Mouse (Mus musculus) spleen, postnatal 14 days (tissue): ENCODE data around the gene Pnpla7.
"Not testable (repeated sequence)": the region's sequence is repeated elsewhere in the genome, so short reads cannot be mapped to it uniquely, and the experiment has no call there.

Experiments used
- DNase-seq, 2 experiments: peaks; one replicate each; pipeline ENCODE4 v3.0.0; 2021 to 2022; ENCODE audit warnings: low spot score in 2 of 2

Gene Pnpla7

DNA sequence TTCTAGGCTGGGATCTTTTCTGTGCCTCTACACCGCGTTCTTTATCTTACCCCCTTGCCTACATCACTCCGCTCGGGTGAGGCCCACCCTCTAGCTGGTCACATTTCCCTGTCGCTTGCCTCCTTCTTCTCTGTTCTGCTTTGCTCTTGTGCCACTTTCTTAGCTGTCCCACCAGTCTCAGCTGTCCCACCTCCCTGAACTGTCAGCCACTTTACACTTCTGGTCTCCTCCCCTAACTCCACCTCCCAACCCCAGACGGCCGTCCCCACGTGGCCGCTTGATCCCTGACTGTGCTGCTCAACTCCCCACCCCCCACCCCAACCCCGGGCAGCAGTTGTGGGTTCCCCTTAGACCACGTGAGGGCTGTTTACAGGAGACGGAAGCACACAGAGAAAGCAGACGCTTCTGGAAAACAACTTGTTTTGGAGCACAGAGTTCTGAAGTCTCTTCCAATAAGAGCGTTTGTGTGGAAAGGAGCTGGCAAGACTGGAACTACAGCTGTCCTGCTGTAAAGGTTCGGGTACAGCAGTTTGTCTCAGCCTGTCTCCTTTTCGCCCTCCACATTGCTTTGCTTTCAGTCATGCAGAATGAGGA, at the start of gene Pnpla7:
Gene Pnpla7, plus strand, starts transcription at position 330 of the 594 bp plus-strand sequence.
- peak; percentile 65 to 68 for DNase-seq

DNA sequence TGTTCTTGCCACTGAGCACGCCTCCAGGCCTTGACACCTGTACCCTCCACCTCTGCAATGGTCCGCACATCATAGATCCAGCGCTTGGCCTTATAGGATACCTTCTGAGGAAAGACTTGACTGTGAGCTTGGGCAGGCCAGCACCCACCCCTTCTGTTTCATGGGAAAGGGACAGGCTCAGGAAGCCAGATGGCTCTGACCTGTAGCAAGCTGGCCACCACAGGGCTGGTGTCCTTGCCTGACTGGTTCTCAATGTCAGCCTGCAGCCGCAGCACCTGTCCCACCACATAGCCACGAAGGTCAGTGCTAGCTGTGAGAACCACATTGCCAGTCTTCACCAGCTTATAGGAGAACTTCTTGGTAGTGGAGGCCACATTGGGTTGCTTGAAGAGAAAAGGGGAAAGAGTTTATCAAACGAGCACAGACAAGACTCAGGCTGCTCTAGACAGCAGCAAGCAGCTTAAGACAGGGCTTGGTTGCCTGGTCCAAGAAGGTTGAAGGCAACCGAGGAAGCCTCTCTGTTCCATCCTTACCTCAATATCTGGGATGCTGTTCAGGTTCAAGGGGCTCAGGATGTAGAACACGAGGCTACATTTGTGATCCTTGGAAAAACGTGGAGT, 49.4 kb upstream of the Pnpla7 start:
- no peak for DNase-seq

- no peak for DNase-seq
Measured at GRCm38 (mm10) chr2:24926965-24927358, 48.9 kb upstream of the Pnpla7 start.

GRCm38 (mm10) chr2:24927810-24928479, 47.9 kb upstream of the Pnpla7 start:
- no peak for DNase-seq

DNA sequence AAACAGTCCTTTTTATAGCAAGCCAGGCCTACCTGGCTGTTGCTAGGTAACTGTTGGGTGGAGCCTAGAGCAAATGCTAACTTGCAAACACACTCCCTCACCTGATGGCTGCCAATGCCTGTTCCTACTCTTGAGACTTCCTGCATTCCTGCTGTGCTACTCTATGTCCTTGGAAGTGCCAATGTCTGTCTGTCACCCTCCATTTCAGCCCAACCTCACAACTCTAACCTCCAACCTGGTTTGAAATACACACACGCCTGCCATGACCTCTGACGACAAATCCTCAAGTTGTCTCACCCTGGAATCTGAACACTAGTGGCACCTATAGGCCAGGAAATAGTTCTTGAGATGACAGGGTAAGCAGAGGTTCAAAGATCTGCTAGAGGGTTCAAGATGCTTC, 46.7 kb upstream of the Pnpla7 start:
- no peak for DNase-seq

DNA sequence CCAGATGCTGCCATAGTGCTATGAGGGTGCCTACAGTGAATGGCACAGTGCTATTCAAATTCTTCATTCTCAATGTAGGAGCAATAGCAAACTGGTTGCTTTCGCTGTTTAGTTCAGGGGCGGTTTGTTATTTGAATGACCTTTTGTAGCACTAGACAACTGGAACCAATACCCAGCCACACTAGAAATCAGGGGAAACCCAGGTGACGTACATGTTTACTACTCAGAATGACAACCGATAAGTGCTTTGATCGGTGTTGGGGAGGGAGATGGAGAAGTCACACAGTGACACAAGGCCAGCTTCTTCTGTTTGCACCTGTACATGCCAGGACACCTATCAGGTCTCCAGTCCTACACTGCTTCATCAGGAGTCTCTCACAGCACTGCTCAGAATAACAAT, 46.2 kb upstream of the Pnpla7 start:
- no peak for DNase-seq

DNA sequence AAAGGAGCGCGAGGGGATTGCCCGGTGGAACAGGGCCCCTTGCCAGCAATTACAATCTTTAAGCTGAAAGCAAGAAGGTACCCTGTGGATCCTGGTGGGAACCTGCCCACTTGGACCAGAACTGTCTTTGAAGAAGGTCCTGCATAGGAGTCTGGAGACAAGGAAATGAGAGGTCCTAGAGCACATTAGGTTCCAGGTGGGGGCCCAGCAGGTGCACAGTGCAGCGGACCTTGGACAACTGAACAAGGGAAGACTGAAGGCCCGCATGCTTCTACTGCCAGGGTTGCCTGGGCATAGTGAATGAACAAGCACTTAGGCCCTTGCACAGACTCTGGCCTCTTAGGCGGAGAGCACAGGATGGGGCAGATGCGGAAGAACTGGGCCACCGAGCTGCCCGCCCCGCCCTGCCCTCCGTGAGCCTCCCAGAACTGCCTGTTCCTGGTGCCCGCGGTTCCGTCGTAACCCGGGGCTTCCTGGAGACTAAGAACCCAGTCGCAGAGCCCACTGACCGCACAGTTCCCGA, 41.3 kb upstream of the Pnpla7 start:
- DNase-seq, result peak in 1 of 2 experiments; percentile 12

DNA sequence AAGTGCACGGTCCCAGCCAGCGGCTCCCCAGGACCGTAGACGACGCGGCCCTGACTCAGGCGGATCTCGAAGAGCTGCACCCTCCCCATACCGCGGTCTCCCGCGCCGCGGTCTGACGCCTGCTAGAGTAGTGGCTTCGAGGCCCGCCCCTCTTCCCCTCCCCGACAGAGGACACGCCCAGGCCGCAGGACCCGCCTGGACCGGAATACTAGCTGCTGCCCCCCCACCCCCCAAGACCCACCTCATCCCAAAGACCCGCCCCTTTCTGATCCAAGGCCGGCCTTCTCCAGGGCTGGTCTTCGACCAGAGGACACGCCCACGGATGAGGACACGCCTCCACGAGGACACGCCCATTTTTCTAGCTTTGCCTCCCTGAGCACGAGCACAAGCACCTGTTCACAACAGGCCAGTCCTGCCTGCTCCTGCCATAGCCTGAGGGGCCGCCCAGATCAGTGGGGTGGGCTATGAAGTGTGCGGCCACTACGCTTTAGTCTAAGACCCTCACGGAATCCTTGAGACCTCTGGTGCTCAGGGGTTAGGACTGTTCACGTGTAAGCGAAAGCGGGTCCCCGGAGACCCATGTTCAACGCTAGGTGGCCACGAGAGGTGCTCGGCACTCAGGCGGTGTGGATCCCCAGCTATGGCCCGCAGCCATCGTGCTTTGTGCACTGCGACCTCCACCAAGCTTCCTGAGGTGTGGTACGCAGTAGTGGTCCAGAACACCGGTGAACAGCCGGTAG, 40.6 kb upstream of the Pnpla7 start, which contains the start of gene Arrdc1:
Gene Arrdc1, minus strand, starts transcription at position 196 of the 740 bp plus-strand sequence.
- peak; percentile 92 for DNase-seq

DNA sequence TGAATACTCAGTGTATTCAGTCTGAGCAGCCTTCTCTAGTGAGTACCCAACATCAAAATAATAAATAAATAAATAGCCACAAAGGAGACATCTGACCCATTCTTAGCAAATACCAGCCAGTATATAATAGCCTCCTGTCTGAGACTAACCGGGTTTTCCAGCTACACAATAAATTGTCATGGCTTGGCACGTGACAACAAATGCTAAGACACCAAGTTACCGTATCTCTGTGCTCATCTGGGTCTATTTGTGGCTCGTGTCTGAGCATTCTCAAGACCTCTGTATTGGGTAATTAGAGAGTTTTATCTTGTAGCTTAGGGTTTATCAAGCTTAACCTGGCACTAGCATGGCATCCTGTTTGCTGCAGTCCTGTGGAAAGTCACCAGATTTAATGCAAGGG, 33.7 kb upstream of the Pnpla7 start:
- DNase-seq, result no peak

DNA sequence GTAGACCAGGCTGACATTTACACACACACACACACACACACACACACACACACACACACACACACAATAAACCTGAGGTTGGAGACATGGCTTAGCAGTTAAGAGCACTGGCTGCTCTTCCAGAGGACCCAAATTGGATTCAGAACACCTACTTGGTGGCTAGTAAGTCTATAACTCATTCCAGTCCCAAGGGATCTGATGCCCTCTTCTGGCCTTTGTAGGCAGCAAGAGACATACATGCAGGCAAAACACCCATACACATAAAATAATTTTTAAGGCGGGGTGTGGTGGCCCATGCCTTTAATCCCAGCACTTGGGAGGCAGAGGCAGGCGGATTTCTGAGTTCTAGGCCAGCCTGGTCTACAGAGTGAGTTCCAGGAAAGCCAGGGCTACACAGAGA, 31.5 kb upstream of the Pnpla7 start:
- not testable (repeated sequence) for DNase-seq

DNA sequence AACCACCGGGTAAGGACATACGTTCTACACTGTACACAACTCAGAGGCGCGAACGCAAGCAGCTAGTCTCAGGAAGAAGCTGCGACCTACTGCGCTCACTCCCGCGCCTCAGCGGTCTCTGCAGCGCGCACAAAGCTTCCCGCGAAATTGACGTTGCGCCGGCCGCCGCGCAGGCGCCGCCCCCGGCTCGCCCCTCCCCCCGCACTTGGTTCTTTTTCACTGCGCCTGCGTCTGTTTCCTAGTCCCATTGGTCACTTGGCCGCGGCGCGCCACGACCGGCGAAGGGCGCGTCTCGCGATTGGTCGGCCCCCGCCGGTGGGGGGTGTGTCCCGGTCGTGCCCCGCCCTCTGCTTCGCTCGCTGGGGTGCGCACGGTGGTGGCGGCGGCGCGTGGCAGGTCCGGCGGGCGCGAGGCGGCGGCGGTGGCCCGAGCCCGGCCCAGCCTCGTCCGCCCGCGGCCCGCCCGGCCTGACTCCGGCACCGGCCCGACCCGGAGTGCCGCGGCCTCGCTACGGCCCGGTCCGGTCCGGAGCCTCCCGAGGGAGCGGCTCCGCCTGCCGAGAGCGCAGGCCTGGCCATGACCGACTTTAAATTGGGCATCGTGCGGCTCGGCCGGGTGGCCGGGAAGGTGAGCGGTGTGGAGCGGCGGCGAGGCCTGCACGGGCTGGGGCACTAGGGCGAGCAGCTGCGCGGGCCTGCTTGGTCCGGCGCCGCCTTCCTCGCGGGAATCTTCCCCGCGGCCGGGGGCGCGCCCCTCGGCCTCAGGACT, 26.2 kb upstream of the Pnpla7 start, which contains the start of gene Zmynd19:
Gene Zmynd19, plus strand, starts transcription at position 372 of the 768 bp plus-strand sequence.
- peak; percentile 97 to 98 for DNase-seq

- no peak for DNase-seq
Measured at GRCm38 (mm10) chr2:24950189-24950535, 25.7 kb upstream of the Pnpla7 start.

DNA sequence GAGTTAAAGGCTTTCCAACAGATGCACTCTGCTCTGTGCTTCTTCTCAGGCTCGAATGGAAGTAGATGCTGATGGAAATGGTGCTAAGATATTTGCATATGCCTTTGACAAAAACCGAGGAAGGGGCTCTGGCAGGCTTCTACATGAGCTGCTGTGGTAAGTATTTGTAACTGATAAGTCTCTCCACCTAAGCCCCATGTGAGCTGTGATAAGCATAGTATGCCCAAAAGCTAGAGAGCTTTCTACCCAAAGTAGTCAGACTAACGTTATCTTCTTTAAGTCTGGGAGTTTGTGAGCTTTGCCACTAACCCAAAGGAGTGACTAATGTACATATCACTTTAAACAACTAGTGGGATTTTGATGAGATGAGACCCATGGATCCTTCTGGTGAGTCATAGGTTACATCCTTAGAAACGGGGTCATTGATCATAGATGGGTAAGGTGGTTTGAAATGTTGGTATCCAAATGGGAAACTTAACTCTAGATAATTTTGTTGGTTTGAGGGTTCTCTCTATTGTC, 23.2 kb upstream of the Pnpla7 start:
- no peak for DNase-seq

GRCm38 (mm10) chr2:24960910-24961309, 14.9 kb upstream of the Pnpla7 start:
- no peak for DNase-seq

DNA sequence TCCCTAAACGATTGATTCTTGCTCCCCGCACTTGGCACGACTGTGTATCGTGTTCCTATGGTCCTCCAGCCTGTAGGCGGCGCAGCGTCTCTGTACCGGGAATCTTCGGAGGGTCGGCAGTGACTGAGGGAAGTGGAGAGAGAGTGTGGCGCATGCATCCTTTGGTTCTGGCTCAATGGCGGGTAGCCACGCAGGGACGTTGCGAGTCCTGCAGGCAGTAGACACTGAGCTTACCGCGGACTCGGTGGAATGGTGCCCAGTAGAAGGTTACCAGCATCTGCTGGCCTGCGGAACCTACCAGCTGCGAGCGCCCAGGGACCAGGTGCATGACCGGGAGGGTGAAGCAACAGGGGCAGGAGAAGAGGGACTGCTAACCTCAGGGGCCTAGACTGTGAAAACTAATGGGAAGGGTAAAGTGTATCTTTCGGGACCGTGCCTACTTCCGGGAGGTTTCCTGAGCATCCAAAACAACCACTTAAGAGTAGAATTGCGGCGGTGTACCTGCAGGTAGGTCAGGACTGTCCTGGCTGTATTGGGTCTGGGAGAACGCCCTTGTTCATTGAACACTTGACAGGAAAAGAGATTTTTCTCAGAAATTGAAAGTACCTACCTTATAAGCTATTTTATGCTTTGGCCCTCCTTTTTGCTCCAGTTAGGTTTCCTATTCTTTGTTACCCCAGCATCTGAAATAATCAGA, 13.4 kb upstream of the Pnpla7 start, which contains the start of gene Dph7:
Gene Dph7, plus strand, starts transcription at position 97 of the 697 bp plus-strand sequence.
- DNase-seq, result peak; percentile 79 to 86

GRCm38 (mm10) chr2:24970386-24970785, 5.4 kb upstream of the Pnpla7 start:
- DNase-seq, result no peak

DNA sequence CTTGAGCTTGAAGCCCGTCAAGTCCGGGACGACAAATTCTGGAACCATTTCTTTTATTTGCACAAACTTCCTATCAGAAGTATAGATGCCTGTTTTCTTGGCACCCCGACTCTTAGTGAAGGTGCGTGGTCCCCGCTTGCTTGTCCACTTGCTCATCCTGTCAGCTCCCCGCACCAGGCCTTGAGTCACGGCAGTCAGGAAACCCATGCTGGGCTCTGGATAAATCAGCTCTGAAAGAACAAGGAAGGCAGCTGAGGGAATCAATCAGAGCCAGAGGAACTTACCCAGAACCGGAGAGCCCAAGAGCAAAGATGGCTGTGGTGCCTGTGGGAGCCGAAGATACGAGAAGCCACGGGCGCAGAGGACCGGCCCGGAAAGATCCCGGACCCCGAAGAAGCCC, 1.4 kb upstream of the Pnpla7 start:
- not testable (repeated sequence) for DNase-seq

DNA sequence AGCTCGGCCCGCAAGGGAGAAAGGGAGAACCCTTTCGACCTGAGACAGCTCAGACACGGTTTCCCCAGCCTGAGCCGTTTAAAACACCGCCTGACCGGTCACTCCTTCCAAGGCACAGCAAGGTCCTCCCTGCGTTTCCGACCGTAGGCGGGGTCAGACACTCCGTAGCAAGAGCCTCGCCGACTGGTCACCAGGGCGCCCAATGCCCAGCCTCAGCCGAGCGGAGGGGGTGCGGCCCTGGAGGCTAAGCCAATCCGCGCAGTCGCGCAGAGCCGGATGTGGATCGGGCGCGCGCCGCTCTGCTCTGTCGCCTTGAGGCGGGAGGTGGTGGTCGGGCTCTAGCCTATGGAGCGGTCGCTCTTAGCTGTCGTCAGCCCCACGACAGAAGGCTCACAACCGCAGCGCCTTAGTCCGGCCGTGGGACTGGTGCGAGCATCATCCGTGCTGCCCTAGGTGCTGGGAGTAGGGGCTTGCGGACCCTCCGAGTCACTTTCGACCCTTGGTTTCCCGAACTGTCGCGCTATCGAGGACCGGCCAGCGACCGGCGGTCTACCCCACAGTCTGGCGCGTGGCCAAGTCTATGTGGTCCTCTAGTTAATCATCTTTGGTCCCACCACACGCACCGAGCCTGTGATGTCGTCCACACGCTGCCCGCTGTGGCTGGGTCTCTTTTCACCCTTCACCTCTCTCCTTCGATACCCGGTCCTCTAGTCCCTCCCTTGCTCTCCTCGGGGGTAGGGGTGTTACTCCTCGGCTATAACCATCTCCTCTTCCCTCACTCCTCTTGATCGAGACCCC, 728 bp upstream of the Pnpla7 start, which contains the start of gene Mrpl41:
Gene Mrpl41, minus strand, starts transcription at position 193 of the 798 bp plus-strand sequence.
- peak; percentile 91 to 94 for DNase-seq

GRCm38 (mm10) chr2:24976960-24977359, 1.1 kb downstream of the Pnpla7 start:
- DNase-seq, result no peak
